ENCODE assay signal across 24 mouse cellular contexts in genomic region chr12:110237046-110237445, GRCm38 (mm10). TPM values are rescaled to one million over a fixed set of nuclear protein-coding genes. Genes with fewer than 3 reads are reported as not detected.
DNase-seq lines count a peak whose midpoint lies in the region; ATAC-seq lines count a peak whose summit lies in the region.
"Had no signal": no experiment of that assay in that cellular context is flagged by ENCODE, and none has a peak within 500 bp of the region (broad histone marks: within the 10 kb centered on the region; RNA-seq: fewer than 3 reads in every experiment).

No protein-coding gene starts in this region.

- no peak for ATAC-seq in midbrain, embryonic 11.5 days (ENCODE audit: low FRiP score)
- no peak for ATAC-seq in midbrain, embryonic 16.5 days
- ATAC-seq: forebrain, embryonic 14.5 days had no signal

- no peak overlapping the region for H3K4me3 ChIP-seq in midbrain, embryonic 11.5 days (ENCODE audit: low read depth, low read length)
- no peak overlapping the region for H3K4me3 ChIP-seq in midbrain, embryonic 16.5 days (ENCODE audit: low read depth, low read length)
- H3K4me3 ChIP-seq: embryonic facial prominence, embryonic 15.5 days; erythroblast, embryonic 14.5 days; forebrain, embryonic 10.5 days; gastrocnemius, adult 2 months; heart, embryonic 10.5 days; hindbrain, embryonic 12.5 days had no signal

- H3K27me3 ChIP-seq in midbrain, embryonic 11.5 days (ENCODE audit: control insufficient read depth, insufficient read depth, low read length): no peaks in the 10 kb centered on the region
- H3K27me3 ChIP-seq in midbrain, embryonic 16.5 days (ENCODE audit: control insufficient read depth, insufficient read depth, low read depth, low read length): no peaks in the 10 kb centered on the region

- WGBS in midbrain, embryonic 11.5 days: 84% methylated on average over 7 of the region's 7 CpGs
- 87% methylated on average over 7 of the region's 7 CpGs for WGBS in midbrain, embryonic 16.5 days

- H3K9me3 ChIP-seq in midbrain, embryonic 11.5 days (ENCODE audit: control insufficient read depth, low read length): no peaks in the 10 kb centered on the region
- no peaks in the 10 kb centered on the region for H3K9me3 ChIP-seq in midbrain, embryonic 16.5 days (replicated peaks; ENCODE audit: control insufficient read depth, low read length, poor library complexity, severe bottlenecking)
- H3K9me3 ChIP-seq: embryonic facial prominence, embryonic 15.5 days; forebrain, embryonic 10.5 days; heart, embryonic 10.5 days; hindbrain, embryonic 12.5 days had no signal

- H3K4me1 ChIP-seq in midbrain, embryonic 11.5 days (ENCODE audit: control insufficient read depth, insufficient read depth, low read length): peaks cover 3% of the 10 kb centered on the region
- no peaks in the 10 kb centered on the region for H3K4me1 ChIP-seq in midbrain, embryonic 16.5 days (ENCODE audit: control insufficient read depth, insufficient read depth, low read length)
- H3K4me1 ChIP-seq: heart, embryonic 10.5 days had no signal

- H3K27ac ChIP-seq in midbrain, embryonic 11.5 days (ENCODE audit: low read depth, low read length): no peak overlapping the region
- H3K27ac ChIP-seq in midbrain, embryonic 16.5 days (ENCODE audit: low read length): no peak overlapping the region
- H3K27ac ChIP-seq: embryonic facial prominence, embryonic 15.5 days; forebrain, embryonic 10.5 days; gastrocnemius, adult 2 months; heart, embryonic 10.5 days; hindbrain, embryonic 12.5 days had no signal

- DNase-seq in kidney, adult 8-10 months: peak; percentile 33 to 39
- DNase-seq in kidney, adult 11 months: no peak
- DNase-seq in midbrain, embryonic 11.5 days (ENCODE audit: low spot score, missing footprints): peak; percentile 77
- peak; percentile 31 for DNase-seq in kidney, postnatal 10 days
- peak; percentile 45 for DNase-seq in yolk sac, embryonic 10.5 days (ENCODE audit: low spot score)
- DNase-seq in cerebellum, adult 9-11 months: no peak
- DNase-seq: adrenal gland, adult 2 months; adrenal gland, postnatal 25 days; cerebellum, adult 18-20 months; cerebellum, postnatal 14 days; embryo, embryonic 11 days; gastrocnemius, adult 2 months; gastrocnemius, postnatal 25 days; heart, adult 11 months; heart, postnatal 10 days; heart, postnatal 4 days had no signal

- H3K36me3 ChIP-seq in midbrain, embryonic 11.5 days (ENCODE audit: control insufficient read depth, insufficient read depth, low read length): no peaks in the 10 kb centered on the region
- no peaks in the 10 kb centered on the region for H3K36me3 ChIP-seq in midbrain, embryonic 16.5 days (ENCODE audit: control insufficient read depth, insufficient read depth, low read length)
- H3K36me3 ChIP-seq: embryonic facial prominence, embryonic 15.5 days; forebrain, embryonic 10.5 days; heart, embryonic 10.5 days; hindbrain, embryonic 12.5 days had no signal

- H3K4me2 ChIP-seq in midbrain, embryonic 11.5 days: no peak overlapping the region
- no peak overlapping the region for H3K4me2 ChIP-seq in midbrain, embryonic 16.5 days (ENCODE audit: low read length)
- H3K4me2 ChIP-seq: embryonic facial prominence, embryonic 15.5 days; hindbrain, embryonic 12.5 days had no signal

- no peak overlapping the region for H3K9ac ChIP-seq in midbrain, embryonic 11.5 days (ENCODE audit: low read length)
- no peak overlapping the region for H3K9ac ChIP-seq in midbrain, embryonic 16.5 days (ENCODE audit: low read depth, low read length)
- H3K9ac ChIP-seq: embryonic facial prominence, embryonic 15.5 days; hindbrain, embryonic 12.5 days had no signal

RNA-seq across cellular contexts. Expression of gene Dio3, which starts 41.8 kb away (rescaled TPM):
- polyA plus RNA-seq in midbrain, embryonic 11.5 days (2014; fragmentation: Nextera tagmentation; extraction: Ambion mirVana): not detected in 2 replicates
- 1.6 and 3.4 TPM in 2 replicates for polyA plus RNA-seq in midbrain, embryonic 16.5 days (2015; fragmentation: Nextera tagmentation; extraction: Ambion mirVana)
- polyA plus RNA-seq: erythroblast, embryonic 14.5 days; heart, embryonic 14.5 days had no signal

Comparison
In these comparisons a context has a peak if more than half of its experiments do, and no peak if none do; other contexts are left out.
1. DNase-seq: peak in kidney, adult 8-10 months (2 of 2), midbrain, embryonic 11.5 days (single experiment), kidney, postnatal 10 days (single experiment) and yolk sac, embryonic 10.5 days (single experiment); none in kidney, adult 11 months (single experiment) and cerebellum, adult 9-11 months (single experiment).